Mouse (Mus musculus) liver, embryonic 13.5 days (tissue): ENCODE data around the gene Lbx2. TPM values are rescaled to one million over a fixed set of nuclear protein-coding genes. Genes with fewer than 3 reads are reported as not detected.

ENCODE experiments used
- ATAC-seq: fragments of 200-750 bp; cut with Nextera tagmentation; 2 replicates; pipeline ENCODE4 v1.8.0; 2017; ENCODE audit warnings: low read depth, mild to moderate bottlenecking, moderate number of reproducible peaks, moderate library complexity
- DNase-seq: peaks from one replicate; pipeline ENCODE4 v3.0.0; 2022
- H3K27ac ChIP-seq: fragments of 300-500 bp; sonication (generic); 2 replicates; pipeline ENCODE4 v1.5.1; 2015; ENCODE audit warnings: moderate library complexity, mild to moderate bottlenecking, inconsistent platforms
- H3K27me3 ChIP-seq: fragments of 300-500 bp; sonication (generic); 2 replicates; pipeline ENCODE4 v1.6.1; 2015; ENCODE audit warnings: mild to moderate bottlenecking, inconsistent platforms
- H3K36me3 ChIP-seq: fragments of 300-500 bp; sonication (generic); 2 replicates; pipeline ENCODE4 v1.6.1; 2015; ENCODE audit warnings: mild to moderate bottlenecking, inconsistent platforms
- H3K4me1 ChIP-seq: fragments of 300-500 bp; sonication (generic); replicated peaks from 2 replicates; pipeline ENCODE4 v1.6.1; 2015; ENCODE audit warnings: inconsistent platforms
- H3K4me2 ChIP-seq: fragments of 300-500 bp; sonication (generic); 2 replicates; pipeline ENCODE4 v1.6.1; 2015; ENCODE audit warnings: inconsistent platforms, mild to moderate bottlenecking, moderate library complexity
- H3K4me3 ChIP-seq: fragments of 300-500 bp; sonication (generic); replicated peaks from 2 replicates; pipeline ENCODE4 v1.5.1; 2015; ENCODE audit warnings: mild to moderate bottlenecking, inconsistent platforms
- H3K9ac ChIP-seq: fragments of 300-500 bp; sonication (generic); 2 replicates; pipeline ENCODE4 v1.6.1; 2015; ENCODE audit warnings: mild to moderate bottlenecking, inconsistent platforms
- H3K9me3 ChIP-seq: fragments of 300-500 bp; sonication (generic); replicated peaks from 2 replicates; pipeline ENCODE4 v1.6.1; 2016; ENCODE audit warnings: inconsistent platforms
- WGBS: fragments of 180-500 bp; shearing (Covaris S2); methylation state at CpG from one replicate; pipeline ENCODE4 v1.1.7; 2015; ENCODE audit not compliant: insufficient replicate concordance; 5-methylcytosine and 5-hydroxymethylcytosine counted together
- polyA plus RNA-seq: library from polyadenylated mRNA; unstranded; fragments of >200 nt; fragmentation: Nextera tagmentation; extraction: Ambion mirVana; gene quantifications from 2 replicates; pipeline ENCODE4 v1.2.1, GENCODE M21; 2015

Lbx2 gene
- polyA plus RNA-seq, 1 experiment from 2014 or later, result 0.24 TPM

- Histone ChIP-seq H3K36me3 (peaks cover 32% of the 10 kb centered on the region), H3K9me3 (no peaks in the 10 kb centered on the region), H3K4me3 (peak overlapping the region; percentile 89), H3K9ac (peak overlapping the region; percentile 96), H3K4me1 (peaks cover 78% of the 10 kb centered on the region), H3K27me3 (no peaks in the 10 kb centered on the region), H3K4me2 (peak overlapping the region; percentile 97), H3K27ac (peak overlapping the region; percentile 93)
- DNase-seq (no peak), ATAC-seq (no peak)
- WGBS, result 66% methylated on average over 11 of the region's 11 CpGs
Observed at GRCm38 (mm10) chr6:83116373-83117164, 30.4 kb downstream of the Lbx2 start.

DNA sequence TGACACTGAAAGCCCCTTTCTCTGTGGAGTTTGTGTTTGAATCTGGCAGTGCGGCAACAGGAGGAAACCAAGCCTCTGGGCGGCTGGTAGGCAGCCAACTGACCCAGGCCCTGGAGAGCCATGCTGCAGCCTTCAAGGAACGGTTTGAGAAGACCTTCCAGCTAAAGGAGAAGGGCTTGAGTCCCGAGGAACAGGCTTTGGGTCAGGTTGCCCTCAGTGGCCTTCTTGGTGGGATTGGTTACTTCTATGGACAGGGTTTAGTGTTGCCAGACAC is 30.9 kb downstream of the Lbx2 start:
- H3K9ac ChIP-seq, result peak overlapping the region; percentile 96
- no peak for DNase-seq

GRCm38 (mm10) chr6:83117616-83118015 is 31.4 kb downstream of the Lbx2 start:
- Histone ChIP-seq H3K36me3 (peaks cover 32% of the 10 kb centered on the region), H3K4me2 (0 out of 2 replicates have a peak overlapping the region, but pooled peaks have one; percentile 97), H3K9me3 (no peaks in the 10 kb centered on the region), H3K27me3 (no peaks in the 10 kb centered on the region), H3K4me1 (peaks cover 76% of the 10 kb centered on the region), H3K27ac (peak overlapping the region; percentile 31; the same call in 1 of the 2 replicates), H3K4me3 (no peak overlapping the region), H3K9ac (peak overlapping the region; percentile 96; the same call in 1 of the 2 replicates)
- WGBS, result 87% methylated on average over 13 of the region's 13 CpGs
- DNase-seq, result no peak
- ATAC-seq, result no peak

More for the DNA sequence above, 30.9 kb downstream of the Lbx2 start:
- Histone ChIP-seq H3K36me3 (peaks cover 32% of the 10 kb centered on the region), H3K4me3 (peak overlapping the region; percentile 89), H3K4me2 (peak overlapping the region; percentile 97), H3K27ac (peak overlapping the region; percentile 93; the same call in 1 of the 2 replicates), H3K9me3 (no peaks in the 10 kb centered on the region), H3K4me1 (peaks cover 75% of the 10 kb centered on the region), H3K27me3 (no peaks in the 10 kb centered on the region)
- WGBS, result 91% methylated on average over 4 of the region's 4 CpGs
- ATAC-seq, result no peak

GRCm38 (mm10) chr6:83118369-83118768 is 32.2 kb downstream of the Lbx2 start:
- no peaks in the 10 kb centered on the region for H3K27me3 ChIP-seq
- H3K9ac ChIP-seq, result no peak overlapping the region
- ATAC-seq (no peak), DNase-seq (no peak)
- H3K4me1 ChIP-seq, result peaks cover 82% of the 10 kb centered on the region
- H3K4me3 ChIP-seq, result no peak overlapping the region
- H3K4me2 ChIP-seq, result no peak overlapping the region
- no peaks in the 10 kb centered on the region for H3K9me3 ChIP-seq
- peaks cover 38% of the 10 kb centered on the region for H3K36me3 ChIP-seq
- H3K27ac ChIP-seq, result peak overlapping the region; percentile 94; the same call in 1 of the 2 replicates
- 84% methylated on average over 11 of the region's 11 CpGs for WGBS

GRCm38 (mm10) chr6:83118825-83119733 is 32.9 kb downstream of the Lbx2 start:
- no peaks in the 10 kb centered on the region for H3K27me3 ChIP-seq
- H3K9me3 ChIP-seq, result no peaks in the 10 kb centered on the region
- WGBS, result 66% methylated on average over 14 of the region's 14 CpGs
- H3K36me3 ChIP-seq, result peaks cover 41% of the 10 kb centered on the region
- DNase-seq (no peak), ATAC-seq (no peak)
- H3K4me1 ChIP-seq, result peaks cover 82% of the 10 kb centered on the region
- H3K27ac ChIP-seq, result peak overlapping the region; percentile 94
- H3K9ac ChIP-seq, result peak overlapping the region; percentile 72
- peak overlapping the region; percentile 97 for H3K4me2 ChIP-seq
- 0 out of 2 replicates have a peak overlapping the region, but pooled peaks have one; percentile 73 for H3K4me3 ChIP-seq

DNA sequence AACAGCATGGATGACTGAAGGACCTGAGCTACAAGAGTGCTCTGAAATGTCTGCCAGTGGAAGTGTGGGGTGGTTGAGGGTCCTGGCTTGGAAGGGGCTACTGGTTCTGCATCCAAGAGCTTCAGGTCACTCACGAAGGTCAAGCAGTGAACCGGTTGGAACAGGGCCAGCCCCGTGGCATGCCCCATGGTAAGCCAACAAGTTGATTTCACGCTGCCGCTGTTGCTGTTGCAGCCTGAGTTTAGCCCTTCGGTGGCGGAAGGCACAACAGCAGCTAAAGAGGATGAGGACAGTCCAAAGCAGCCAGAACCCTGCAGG is 33.5 kb downstream of the Lbx2 start:
- Histone ChIP-seq H3K4me3 (peak overlapping the region; percentile 73), H3K4me2 (peak overlapping the region; percentile 97), H3K9ac (peak overlapping the region; percentile 72), H3K27ac (peak overlapping the region; percentile 94), H3K4me1 (peaks cover 80% of the 10 kb centered on the region), H3K36me3 (peaks cover 41% of the 10 kb centered on the region), H3K27me3 (no peaks in the 10 kb centered on the region), H3K9me3 (no peaks in the 10 kb centered on the region)
- DNase-seq (no peak), ATAC-seq (no peak)
- 84% methylated on average over 7 of the region's 7 CpGs for WGBS

DNA sequence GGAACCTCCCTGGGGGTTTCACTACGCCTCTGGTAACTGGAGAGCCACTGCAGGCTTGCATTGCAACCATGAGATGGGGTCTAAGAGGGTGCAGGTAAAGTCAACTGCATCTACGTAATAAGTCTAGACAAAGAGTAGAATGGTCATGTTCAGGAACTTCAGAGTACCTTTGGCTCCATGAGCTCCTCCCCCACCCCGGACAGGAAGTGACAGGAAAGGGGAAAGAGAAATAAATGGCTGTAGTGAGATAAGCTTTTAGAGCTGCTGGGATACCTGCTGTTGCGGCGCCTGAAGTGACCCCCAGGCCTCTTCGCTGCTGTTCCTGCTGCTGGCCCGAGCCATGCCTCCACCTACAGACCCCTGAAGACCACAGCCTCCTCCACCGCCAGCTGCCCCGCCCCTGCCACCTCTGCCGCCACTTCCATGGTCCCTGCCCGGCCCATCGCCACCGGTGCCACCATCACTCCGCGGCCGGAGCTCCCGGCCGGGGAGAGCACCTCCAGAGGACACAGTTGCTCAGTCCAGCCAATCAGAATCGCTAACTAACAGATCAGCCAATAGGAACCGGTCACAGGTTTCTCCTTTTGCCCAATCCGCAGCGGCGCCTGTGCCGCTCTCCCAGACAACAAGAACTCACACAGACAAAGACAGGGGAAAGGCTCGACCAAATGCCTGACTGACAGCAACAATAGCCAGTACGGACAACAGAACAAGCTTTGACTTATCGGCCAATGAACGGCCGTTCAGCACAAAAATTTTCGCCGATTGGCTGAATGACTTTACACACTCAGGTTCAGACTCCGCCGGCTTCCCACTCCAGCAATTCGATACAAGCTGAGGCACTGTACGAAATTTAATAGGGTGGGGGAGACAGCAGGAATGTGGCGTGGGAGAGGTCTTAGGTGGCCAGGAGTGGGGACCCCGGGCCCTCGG is 35.0 kb downstream of the Lbx2 start, which contains the start of gene Wbp1:
Gene Wbp1 (minus strand): TSS at position 630 of the 933 bp plus-strand sequence.
- peak; percentile 90 for ATAC-seq

DNA sequence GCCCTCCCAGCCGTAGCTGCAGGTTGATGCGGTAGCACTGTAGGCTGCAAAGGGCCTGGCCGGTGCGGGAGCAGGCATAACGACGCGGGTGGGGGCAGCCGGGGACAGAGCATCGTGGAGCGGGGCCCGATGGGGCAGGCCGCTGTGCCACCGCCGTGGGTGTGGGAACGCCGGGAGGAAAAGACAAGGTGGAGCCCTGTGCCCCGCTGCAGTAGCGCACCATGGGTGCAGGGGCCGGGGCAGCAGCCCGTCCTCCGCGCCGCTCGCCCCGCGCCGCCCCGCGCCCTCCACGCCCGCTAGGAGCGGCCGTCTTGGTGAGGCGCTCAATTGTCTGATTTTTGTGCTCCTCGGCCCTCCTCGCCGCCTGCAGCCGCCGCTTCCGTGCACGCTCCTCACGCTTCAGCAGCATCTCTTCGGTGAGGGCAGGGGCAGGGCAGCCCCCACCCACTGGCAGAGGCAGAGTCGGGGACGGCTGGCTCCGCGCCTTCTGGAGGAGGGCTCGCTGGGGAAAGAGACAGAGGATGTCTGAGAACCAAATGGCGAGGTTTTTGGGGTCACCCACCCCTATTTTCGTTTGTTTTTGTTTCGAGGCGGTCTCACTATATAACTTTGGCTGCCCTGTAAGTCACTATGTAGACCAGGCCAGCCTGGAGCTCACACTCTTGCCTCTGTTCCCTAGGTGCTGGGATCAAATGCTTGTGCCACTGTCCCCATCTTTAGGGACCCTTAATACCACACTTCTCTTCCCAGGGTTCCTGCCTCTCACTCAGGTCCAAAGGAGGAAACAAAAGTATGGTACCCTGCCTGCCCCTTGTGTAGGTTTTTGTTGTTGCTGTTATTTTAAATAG is 35.9 kb downstream of the Lbx2 start:
- Histone ChIP-seq H3K4me2 (peak overlapping the region; percentile 97), H3K9ac (peak overlapping the region; percentile 83), H3K27ac (peak overlapping the region; percentile 94), H3K4me1 (peaks cover 68% of the 10 kb centered on the region), H3K9me3 (no peaks in the 10 kb centered on the region), H3K36me3 (peaks cover 36% of the 10 kb centered on the region), H3K27me3 (no peaks in the 10 kb centered on the region), H3K4me3 (peak overlapping the region; percentile 73)
- ATAC-seq, result peak; percentile 43
- 3% methylated on average over 52 of the region's 52 CpGs for WGBS
- no peak for DNase-seq

More for the DNA sequence above, 35.0 kb downstream of the Lbx2 start, which contains the start of gene Wbp1:
- peak within 1 kb of the TSS; percentile 83 for H3K9ac ChIP-seq
- no peaks in the 10 kb centered on the region for H3K9me3 ChIP-seq
- DNase-seq, result peak; percentile 95
- H3K27me3 ChIP-seq, result no peaks in the 10 kb centered on the region
- peak within 1 kb of the TSS; percentile 97 for H3K4me2 ChIP-seq
- under 1% methylated on average over 38 of the region's 38 CpGs for WGBS
- peak within 1 kb of the TSS; percentile 73 for H3K4me3 ChIP-seq
- H3K4me1 ChIP-seq, result peaks cover 77% of the 10 kb centered on the region
- H3K27ac ChIP-seq, result peak within 1 kb of the TSS; percentile 94
- peaks cover 41% of the 10 kb centered on the region for H3K36me3 ChIP-seq

DNA sequence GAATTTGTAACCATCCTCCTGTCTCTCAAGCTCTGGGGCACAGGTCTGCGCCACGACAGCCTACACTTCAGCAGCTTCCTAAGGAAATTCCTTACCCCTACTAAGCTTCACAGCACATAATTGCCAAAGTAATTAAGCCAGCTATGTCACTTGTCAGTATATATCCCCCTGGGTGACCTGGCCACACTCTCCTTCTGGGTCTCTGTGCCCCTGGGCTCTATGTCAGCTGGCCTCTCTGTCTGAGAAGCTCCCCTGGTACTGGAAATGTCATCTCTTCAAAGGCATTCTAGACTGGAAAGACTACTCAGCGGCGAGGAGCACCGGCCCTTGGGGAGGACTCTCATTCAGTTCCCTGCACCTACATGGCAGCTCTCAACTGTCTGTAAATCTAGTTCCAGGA is 36.8 kb downstream of the Lbx2 start:
- H3K9ac ChIP-seq, result peak overlapping the region; percentile 83
- peaks cover 59% of the 10 kb centered on the region for H3K4me1 ChIP-seq
- 89% methylated on average over 5 of the region's 5 CpGs for WGBS
- DNase-seq (no peak), ATAC-seq (no peak)
- H3K4me3 ChIP-seq, result peak overlapping the region; percentile 73
- H3K9me3 ChIP-seq, result no peaks in the 10 kb centered on the region
- no peaks in the 10 kb centered on the region for H3K27me3 ChIP-seq
- peak overlapping the region; percentile 97 for H3K4me2 ChIP-seq
- H3K36me3 ChIP-seq, result peaks cover 27% of the 10 kb centered on the region
- peak overlapping the region; percentile 94 for H3K27ac ChIP-seq

DNA sequence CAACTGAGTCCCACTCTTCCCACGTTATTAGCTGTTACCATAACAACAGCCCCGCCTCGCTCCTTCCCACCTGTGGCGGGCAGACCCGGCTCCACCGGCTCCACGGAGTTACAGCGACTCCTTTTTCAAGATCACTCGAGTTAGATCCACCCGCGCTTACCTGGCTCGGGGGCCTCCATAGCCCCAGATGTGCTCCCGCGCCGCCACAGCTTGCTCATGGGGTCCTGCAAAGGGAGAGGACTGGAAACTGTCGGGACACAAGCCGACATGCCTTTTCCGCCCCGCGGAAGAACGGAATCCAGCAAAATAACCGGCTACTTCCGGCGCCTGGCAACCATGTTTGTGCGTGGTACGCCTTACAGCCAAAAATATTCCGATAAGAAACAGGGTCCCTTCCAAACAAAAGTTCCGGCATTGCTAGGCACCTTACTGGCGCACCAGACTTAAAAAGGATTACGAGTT is 38.7 kb downstream of the Lbx2 start:
- ATAC-seq, result peak; percentile 11
- Histone ChIP-seq H3K4me2 (peak overlapping the region; percentile 86), H3K4me3 (peak overlapping the region; percentile 76), H3K9me3 (no peaks in the 10 kb centered on the region), H3K27ac (peak overlapping the region; percentile 87), H3K27me3 (no peaks in the 10 kb centered on the region), H3K36me3 (peaks cover 9% of the 10 kb centered on the region; the same call in 1 of the 2 replicates), H3K9ac (peak overlapping the region; percentile 85), H3K4me1 (peaks cover 41% of the 10 kb centered on the region)
- WGBS, result under 1% methylated on average over 30 of the region's 30 CpGs
- DNase-seq, result peak; percentile 83
